Mouse (Mus musculus) spleen, adult 2 months (tissue): ENCODE data around the gene Rnf208. TPM values are rescaled to one million over a fixed set of nuclear protein-coding genes. Genes with fewer than 3 reads are reported as not detected.

Experiments used
- DNase-seq, 2 experiments: peaks; one replicate each; pipeline versions ENCODE4 v3.0.0 to v3.0.0-alpha.2; 2012 to 2021; ENCODE audit warnings: low spot score in 2 of 2, low read depth in 1 of 2
- H3K27ac ChIP-seq: fragments of 200-500 bp; 2 replicates; pipeline ENCODE4 v1.5.1; 2012; ENCODE audit warnings: low read length, inconsistent platforms; ENCODE audit not compliant: insufficient read depth
- H3K27me3 ChIP-seq: fragments of 200-500 bp; 2 replicates; pipeline ENCODE4 v1.6.1; 2012; ENCODE audit warnings: mild to moderate bottlenecking, moderate library complexity, low read length, inconsistent platforms; ENCODE audit not compliant: control insufficient read depth, insufficient read depth
- H3K36me3 ChIP-seq: fragments of 200-500 bp; 2 replicates; pipeline ENCODE4 v1.6.1; 2012; ENCODE audit warnings: mild to moderate bottlenecking, low read length, inconsistent platforms; ENCODE audit not compliant: control insufficient read depth, insufficient read depth
- H3K4me1 ChIP-seq: fragments of 200-500 bp; 2 replicates; pipeline ENCODE4 v1.6.1; 2011; ENCODE audit warnings: inconsistent platforms; ENCODE audit not compliant: control insufficient read depth, insufficient read depth, insufficient read length
- H3K4me3 ChIP-seq: fragments of 200-500 bp; 2 replicates; pipeline ENCODE4 v1.5.1; 2011; ENCODE audit warnings: mild to moderate bottlenecking, inconsistent platforms; ENCODE audit not compliant: insufficient read depth, insufficient read length; ENCODE audit errors: extremely low read depth
- CTCF ChIP-seq: fragments of 200-500 bp; IDR thresholded peaks from 2 replicates; pipeline ENCODE4 v1.5.1; 2011; ENCODE audit warnings: mild to moderate bottlenecking, inconsistent platforms; ENCODE audit not compliant: insufficient read depth, insufficient read length, insufficient replicate concordance; ENCODE audit errors: extremely low read depth
- POLR2A ChIP-seq: fragments of 200-500 bp; IDR thresholded peaks from 2 replicates; pipeline ENCODE4 v1.6.1; 2011; ENCODE audit warnings: low read depth, low read length, inconsistent platforms
- WGBS: fragments of 180-500 bp; shearing (Covaris S2); methylation state at CpG from one replicate; pipeline ENCODE4 v1.1.7; 2018; 5-methylcytosine and 5-hydroxymethylcytosine counted together
- polyA plus RNA-seq: library from polyadenylated mRNA; depleted of rRNA; stranded (reverse); fragments of >200 nt; gene quantifications from 2 replicates; pipeline ENCODE4 v1.2.3, GENCODE M21; 2012

Gene Rnf208
- polyA plus RNA-seq, 1 experiment, result 1.8 TPM

DNA sequence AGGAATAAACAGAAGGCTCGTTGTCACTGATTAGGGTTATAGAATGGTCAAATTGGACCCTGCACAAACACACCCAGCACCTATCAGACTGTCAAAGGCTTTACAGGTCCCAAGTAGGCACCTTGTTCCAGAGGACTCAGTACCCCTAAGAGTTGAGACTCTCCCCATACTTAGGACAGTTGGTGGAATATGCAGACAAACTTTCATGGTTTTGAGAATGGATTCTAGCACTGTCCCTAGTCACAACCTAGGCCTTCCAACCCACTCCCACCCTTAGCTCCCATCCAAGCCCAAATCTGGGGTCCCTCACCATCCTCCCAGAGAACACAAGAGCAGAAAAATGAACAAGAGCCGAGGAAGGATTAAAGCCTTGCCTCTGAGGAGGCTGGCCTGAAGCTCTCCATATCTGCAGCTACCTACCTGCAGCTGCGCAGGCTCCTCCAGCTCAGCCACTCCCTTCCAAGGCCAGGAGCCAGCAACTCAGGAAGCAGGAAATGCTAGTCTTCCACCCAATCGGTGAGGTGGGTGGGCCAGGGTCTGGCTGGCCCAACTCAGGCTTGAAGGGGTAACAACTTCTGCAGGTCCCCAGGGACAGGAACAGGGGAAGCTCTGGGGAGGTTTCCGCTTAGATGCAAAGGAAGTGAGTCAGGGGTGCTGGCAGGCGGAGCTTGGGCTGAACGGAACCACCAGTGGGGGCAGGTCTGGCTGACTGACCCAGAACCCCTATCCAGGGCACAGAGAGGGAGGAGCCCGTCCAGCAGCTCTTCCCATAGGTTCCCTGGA is 45.7 kb upstream of the Rnf208 start, which contains the start of gene Tor4a:
Gene Tor4a (minus strand): TSS at position 715 of the 783 bp plus-strand sequence.
- 2% methylated on average over 8 of the region's 8 CpGs for WGBS
- Histone ChIP-seq H3K36me3 (peaks cover 18% of the 10 kb centered on the region), H3K4me1 (peaks cover 21% of the 10 kb centered on the region; the same call in 1 of the 2 replicates), H3K27me3 (no peaks in the 10 kb centered on the region), H3K27ac (peak within 1 kb of the TSS; percentile 98), H3K4me3 (peak within 1 kb of the TSS; percentile 78)
- DNase-seq, result peak; percentile 87 to 92
- no peak for TF ChIP-seq CTCF
- TF ChIP-seq POLR2A, result peak; percentile 79

DNA sequence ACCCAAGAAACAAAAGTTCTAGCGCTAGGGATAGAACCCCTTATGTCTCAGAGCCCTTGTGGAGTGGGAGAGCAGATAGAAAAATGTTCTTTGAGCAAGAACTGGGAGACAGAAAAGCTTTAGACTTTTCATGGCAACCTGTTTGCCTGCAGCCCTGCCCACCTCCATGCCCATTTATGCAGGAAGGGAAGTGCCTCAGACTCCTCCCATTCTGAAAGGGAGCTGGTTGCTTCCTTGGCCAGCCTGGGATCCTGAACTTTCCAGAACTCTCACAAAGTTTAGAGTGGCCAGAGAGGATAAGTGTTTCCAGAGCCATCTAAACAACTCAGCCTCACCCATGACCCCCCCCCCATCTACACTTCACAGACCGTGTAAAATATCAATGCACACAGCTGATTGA is 44.9 kb upstream of the Rnf208 start:
- WGBS, result 21% methylated on average over 2 of the region's 2 CpGs
- no peak for TF ChIP-seq POLR2A
- TF ChIP-seq CTCF, result no peak
- Histone ChIP-seq H3K27me3 (no peaks in the 10 kb centered on the region), H3K4me3 (no peak overlapping the region; the same call in 1 of the 2 replicates), H3K27ac (peak overlapping the region; percentile 96), H3K36me3 (peaks cover 19% of the 10 kb centered on the region), H3K4me1 (peaks cover 21% of the 10 kb centered on the region; the same call in 1 of the 2 replicates)
- no peak for DNase-seq

DNA sequence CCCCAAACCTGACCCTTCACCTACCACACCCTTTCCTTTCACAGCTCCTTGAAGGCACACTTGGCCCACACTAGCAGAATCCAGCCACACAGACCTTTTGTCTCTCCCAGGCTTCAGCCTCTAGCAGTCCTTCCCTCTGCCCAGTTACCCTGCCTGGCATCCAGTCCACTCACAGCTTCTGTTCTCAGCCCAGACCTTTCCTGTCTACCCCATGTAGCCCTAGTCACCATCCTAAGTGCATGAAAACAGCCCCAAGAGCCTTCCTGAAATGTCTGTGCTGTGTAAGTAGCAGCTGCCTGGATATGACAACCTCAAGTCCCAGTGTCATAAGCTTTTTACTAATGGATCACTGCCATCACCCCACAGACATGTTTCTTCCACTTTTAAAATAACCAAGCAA is 44.1 kb upstream of the Rnf208 start:
- no peak for DNase-seq
- TF ChIP-seq POLR2A (no peak), CTCF (no peak)
- H3K4me1 ChIP-seq, result peaks cover 21% of the 10 kb centered on the region; the same call in 1 of the 2 replicates
- H3K27me3 ChIP-seq, result no peaks in the 10 kb centered on the region
- peak overlapping the region; percentile 47 for H3K27ac ChIP-seq
- peaks cover 24% of the 10 kb centered on the region for H3K36me3 ChIP-seq
- H3K4me3 ChIP-seq, result no peak overlapping the region

DNA sequence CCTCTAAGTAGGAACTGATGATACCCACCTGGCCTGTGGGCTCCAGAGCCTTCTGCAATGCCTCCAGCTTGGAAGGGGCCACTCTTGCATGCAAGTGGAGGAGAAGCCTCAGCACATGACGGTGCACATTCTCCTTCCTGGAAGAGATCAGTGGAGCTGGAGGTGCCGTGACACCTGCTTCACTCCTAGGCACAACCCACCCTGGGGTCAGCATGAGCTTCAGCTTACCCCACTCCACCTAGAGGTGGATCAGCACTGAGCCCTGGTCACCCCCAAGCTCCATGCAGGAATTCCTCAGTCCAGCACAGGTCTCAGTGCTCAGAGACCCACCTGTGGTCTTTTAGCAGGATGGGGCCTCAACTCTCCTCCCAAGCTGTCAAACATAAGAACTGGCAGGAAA is 41.4 kb upstream of the Rnf208 start:
- Histone ChIP-seq H3K4me1 (peaks cover 7% of the 10 kb centered on the region; the same call in 1 of the 2 replicates), H3K36me3 (peaks cover 39% of the 10 kb centered on the region), H3K4me3 (no peak overlapping the region), H3K27ac (no peak overlapping the region), H3K27me3 (no peaks in the 10 kb centered on the region)
- 84% methylated on average over 2 of the region's 2 CpGs for WGBS
- TF ChIP-seq CTCF (no peak), POLR2A (no peak)
- DNase-seq, result no peak

DNA sequence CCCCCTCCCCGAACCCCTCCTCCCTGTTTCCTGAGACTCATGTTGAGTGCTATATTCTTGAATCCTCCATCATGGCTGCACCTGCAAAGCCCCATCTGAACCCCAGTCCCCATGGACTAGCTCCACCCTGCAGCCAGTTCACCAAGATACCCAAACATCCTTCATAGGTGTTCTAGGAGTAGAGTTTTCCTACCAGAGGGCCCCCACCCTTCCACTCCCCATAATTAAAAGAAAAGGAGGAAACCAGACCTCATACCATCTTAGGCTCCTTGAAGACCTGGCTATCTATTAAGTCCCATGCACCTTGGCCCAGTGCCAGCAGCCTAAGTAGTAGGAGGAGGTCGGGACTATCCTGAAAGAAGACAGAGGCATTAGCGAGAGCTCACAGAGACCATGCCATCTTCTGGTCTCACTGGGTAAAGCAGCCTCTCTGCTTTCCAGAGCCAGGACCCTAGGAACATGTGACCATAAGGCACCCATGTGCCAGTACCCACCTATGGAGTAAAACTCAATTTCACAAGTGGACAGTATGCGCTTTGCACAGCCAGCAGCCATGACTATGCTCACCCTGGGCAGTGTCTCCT is 38.3 kb upstream of the Rnf208 start:
- peaks cover 49% of the 10 kb centered on the region for H3K36me3 ChIP-seq

DNA sequence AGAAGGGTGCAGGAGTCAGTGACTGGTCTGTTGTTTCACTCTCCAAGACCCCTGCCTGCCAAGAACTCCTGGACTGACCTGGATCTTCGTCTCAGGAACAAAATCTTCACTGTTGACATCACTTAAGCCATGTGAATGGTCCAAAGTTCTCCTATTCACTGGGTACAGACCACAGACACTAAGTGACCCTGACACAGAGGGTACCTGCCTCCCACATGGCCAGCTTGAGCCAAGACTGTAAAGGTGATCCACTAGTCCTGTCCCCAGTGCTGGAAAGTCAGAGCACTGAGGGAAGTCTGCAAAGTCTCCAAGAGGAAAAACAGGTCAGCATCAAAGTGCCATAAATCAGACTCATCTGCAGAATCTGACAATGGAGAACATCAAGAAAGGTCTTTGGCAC is 34.5 kb upstream of the Rnf208 start:
- Histone ChIP-seq H3K4me1 (peaks cover 9% of the 10 kb centered on the region; the same call in 1 of the 2 replicates), H3K36me3 (peaks cover 37% of the 10 kb centered on the region), H3K27ac (no peak overlapping the region), H3K4me3 (no peak overlapping the region), H3K27me3 (no peaks in the 10 kb centered on the region)
- WGBS, result 96% methylated on average over 1 of the region's 1 CpGs
- no peak for TF ChIP-seq CTCF
- TF ChIP-seq POLR2A, result no peak
- no peak for DNase-seq

More for the DNA sequence above, 38.3 kb upstream of the Rnf208 start:
- H3K4me3 ChIP-seq, result no peak overlapping the region
- no peaks in the 10 kb centered on the region for H3K27me3 ChIP-seq
- no peak for DNase-seq
- no peaks in the 10 kb centered on the region for H3K4me1 ChIP-seq
- 62% methylated on average over 4 of the region's 4 CpGs for WGBS
- TF ChIP-seq POLR2A (no peak), CTCF (no peak)
- H3K27ac ChIP-seq, result no peak overlapping the region
